Mouse (Mus musculus): ENCODE results near the gene Tfap4. TPM values are rescaled to one million over a fixed set of nuclear protein-coding genes. Genes with fewer than 3 reads are reported as not detected.

Tfap4 gene
- polyA plus RNA-seq, 1 experiment from 2014 or later: 11.2 TPM

DNA sequence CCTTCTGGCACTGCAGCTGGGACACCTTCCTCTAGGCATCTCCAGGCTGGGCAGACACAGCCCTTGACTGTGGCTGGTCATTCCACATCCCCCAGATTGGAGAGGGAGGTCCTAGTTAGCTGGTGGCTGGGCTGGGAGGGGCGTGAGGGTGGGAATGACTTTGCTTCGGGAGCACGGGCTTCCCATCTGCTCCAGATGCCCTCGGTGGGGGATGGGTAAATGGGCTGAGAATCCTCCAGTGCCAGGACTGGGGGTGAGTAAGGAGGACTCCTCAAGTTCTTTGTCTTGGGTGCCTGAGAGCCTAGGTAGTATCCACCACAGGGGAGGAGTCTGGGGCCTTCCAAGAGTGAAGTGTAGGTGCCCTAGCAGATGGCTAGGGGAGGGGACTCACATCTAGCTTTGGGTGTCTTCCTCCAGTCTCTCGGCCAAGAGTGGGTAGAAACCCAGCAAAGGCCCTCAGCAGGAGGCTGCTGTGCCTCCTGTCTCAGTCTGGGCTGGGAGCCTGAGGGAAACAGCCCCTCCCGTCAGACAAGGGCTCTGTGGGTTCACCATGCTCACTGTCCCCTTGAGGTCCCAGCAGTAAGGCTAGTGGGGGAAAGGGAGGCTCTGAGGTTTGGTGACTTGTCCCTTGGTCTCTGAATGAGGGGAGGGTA, 39.4 kb upstream of the Tfap4 start:
- H3K4me1 ChIP-seq (replicated peaks): peaks cover 88% of the 10 kb centered on the region

DNA sequence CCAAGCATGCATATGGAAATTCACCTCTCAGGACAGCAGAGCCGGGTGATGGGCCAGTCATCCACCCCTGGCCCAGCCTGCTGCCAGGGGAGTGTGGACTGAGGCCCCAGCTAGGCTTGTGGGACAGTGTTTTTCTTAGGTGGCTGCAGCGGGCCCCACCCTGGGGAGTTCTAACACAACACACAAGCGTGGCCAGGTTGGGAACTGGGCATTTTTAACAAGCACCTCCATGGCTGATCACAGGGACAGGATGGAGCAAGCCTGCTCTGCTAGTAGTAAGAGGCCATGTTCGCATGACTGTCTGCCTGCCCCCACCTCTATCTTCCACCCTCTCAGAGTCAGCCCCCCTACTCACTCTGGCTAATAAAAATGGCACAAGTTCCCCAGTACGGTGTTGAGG, 38.4 kb upstream of the Tfap4 start:
- Histone ChIP-seq H3K4me3 (replicated peaks) (no peak overlapping the region), H3K9ac (replicated peaks) (peak overlapping the region; percentile 45; the same call in 1 of the 2 replicates), H3K9me3 (no peaks in the 10 kb centered on the region), H3K4me2 (replicated peaks) (peak overlapping the region; percentile 94), H3K27ac (peak overlapping the region; percentile 69), H3K27me3 (no peaks in the 10 kb centered on the region), H3K36me3 (no peaks in the 10 kb centered on the region), H3K4me1 (replicated peaks) (peaks cover 88% of the 10 kb centered on the region)
- 71% methylated on average over 5 of the region's 5 CpGs for WGBS
- ATAC-seq: no peak

More for the DNA sequence above, 39.4 kb upstream of the Tfap4 start:
- no peaks in the 10 kb centered on the region for H3K27me3 ChIP-seq
- H3K4me2 ChIP-seq (replicated peaks): peak overlapping the region; percentile 33
- H3K4me3 ChIP-seq (replicated peaks): no peak overlapping the region; the same call in 1 of the 2 replicates
- peak overlapping the region; percentile 45 for H3K9ac ChIP-seq (replicated peaks)
- peak overlapping the region; percentile 69 for H3K27ac ChIP-seq
- no peaks in the 10 kb centered on the region for H3K36me3 ChIP-seq
- no peaks in the 10 kb centered on the region for H3K9me3 ChIP-seq
- ATAC-seq: no peak
- 26% methylated on average over 6 of the region's 6 CpGs for WGBS

DNA sequence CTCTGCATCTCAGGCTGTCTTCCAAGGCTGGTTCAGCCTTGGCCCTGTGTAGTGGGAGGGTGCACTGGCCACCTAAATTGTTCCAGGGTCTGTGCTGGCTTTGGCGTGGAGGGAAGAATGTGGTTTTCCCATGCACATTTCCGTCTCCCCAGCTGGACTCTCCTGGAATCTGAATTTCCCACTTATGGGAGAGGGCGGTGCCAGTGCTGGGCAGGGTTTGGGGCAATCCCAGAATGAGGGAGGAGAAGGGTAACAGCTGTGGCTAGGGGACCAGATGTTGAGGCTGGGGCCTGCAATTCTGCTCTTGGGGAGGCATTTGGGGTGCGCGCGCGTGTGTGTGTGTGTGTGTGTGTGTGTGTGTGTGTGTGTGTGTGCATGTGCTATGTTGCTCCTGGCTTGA, 37.6 kb upstream of the Tfap4 start:
- Histone ChIP-seq H3K36me3 (no peaks in the 10 kb centered on the region), H3K9ac (replicated peaks) (peak overlapping the region; percentile 45; the same call in 1 of the 2 replicates), H3K27ac (peak overlapping the region; percentile 69), H3K27me3 (no peaks in the 10 kb centered on the region), H3K4me1 (replicated peaks) (peaks cover 88% of the 10 kb centered on the region), H3K9me3 (no peaks in the 10 kb centered on the region), H3K4me3 (replicated peaks) (peak overlapping the region; percentile 83), H3K4me2 (replicated peaks) (peak overlapping the region; percentile 94)
- ATAC-seq: no peak
- WGBS: 57% methylated on average over 7 of the region's 7 CpGs

DNA sequence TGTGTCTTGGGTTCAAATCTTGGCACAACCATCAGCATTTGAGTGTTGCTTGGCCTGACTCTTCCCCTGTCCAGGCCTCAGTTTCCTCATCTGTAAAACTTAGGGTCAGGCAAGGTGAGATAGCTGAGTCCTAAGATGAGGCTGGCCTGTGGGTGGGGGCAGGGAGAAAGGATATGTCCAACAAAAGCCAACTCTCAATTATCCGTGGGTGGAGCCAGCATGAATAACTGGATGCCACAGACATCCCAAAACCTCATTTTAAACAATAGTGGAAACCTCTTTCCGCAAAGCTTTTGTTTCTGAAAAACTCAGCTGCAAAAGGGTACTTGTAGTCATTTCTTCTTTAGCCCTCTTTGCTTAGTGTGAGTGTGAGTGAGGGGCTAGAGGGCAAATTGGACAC, 37.2 kb upstream of the Tfap4 start:
- peak overlapping the region; percentile 98; the same call in 1 of the 2 replicates for H3K27ac ChIP-seq
- H3K4me3 ChIP-seq (replicated peaks): peak overlapping the region; percentile 83
- H3K9me3 ChIP-seq: no peaks in the 10 kb centered on the region
- H3K27me3 ChIP-seq: no peaks in the 10 kb centered on the region
- peaks cover 88% of the 10 kb centered on the region for H3K4me1 ChIP-seq (replicated peaks)
- peak overlapping the region; percentile 94 for H3K4me2 ChIP-seq (replicated peaks)
- no peaks in the 10 kb centered on the region for H3K36me3 ChIP-seq
- WGBS: 33% methylated on average over 2 of the region's 2 CpGs
- H3K9ac ChIP-seq (replicated peaks): peak overlapping the region; percentile 95; the same call in 1 of the 2 replicates
- no peak for ATAC-seq

DNA sequence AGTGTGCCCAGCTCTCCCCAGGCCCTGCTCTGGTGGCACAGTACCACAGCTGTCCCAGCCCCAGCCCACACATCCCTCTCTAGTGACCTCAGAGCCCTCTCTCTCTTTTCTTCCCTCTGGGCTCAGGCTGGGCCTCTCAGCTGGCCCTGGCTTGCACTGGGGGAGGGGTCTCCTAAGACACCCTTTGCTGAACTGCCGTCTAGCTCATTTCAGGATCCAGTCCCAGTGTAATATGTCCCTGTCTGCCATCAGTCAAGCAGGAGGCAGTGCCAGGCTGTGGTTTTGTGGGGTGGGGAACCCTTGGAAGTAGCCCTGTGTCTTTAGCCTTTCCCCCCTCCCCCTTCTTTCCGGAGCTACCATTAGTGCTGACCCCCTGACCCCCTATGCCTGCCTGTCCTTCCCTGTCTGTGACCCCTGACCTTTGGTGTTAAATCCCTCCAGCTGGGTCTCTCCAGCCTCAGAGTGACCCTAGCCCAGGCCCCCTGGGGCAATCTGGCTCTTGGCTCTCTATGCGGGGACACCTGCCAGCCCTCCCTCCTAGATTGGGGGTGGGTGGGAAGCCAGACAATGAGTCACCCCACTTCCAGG, 36.6 kb upstream of the Tfap4 start:
- no peaks in the 10 kb centered on the region for H3K36me3 ChIP-seq
- H3K27ac ChIP-seq: peak overlapping the region; percentile 98
- no peaks in the 10 kb centered on the region for H3K9me3 ChIP-seq
- H3K4me3 ChIP-seq (replicated peaks): peak overlapping the region; percentile 83
- H3K4me2 ChIP-seq (replicated peaks): peak overlapping the region; percentile 94
- ATAC-seq: no peak; the same call in 1 of the 2 replicates
- no peaks in the 10 kb centered on the region for H3K27me3 ChIP-seq
- 9% methylated on average over 3 of the region's 3 CpGs for WGBS
- H3K9ac ChIP-seq (replicated peaks): peak overlapping the region; percentile 95
- H3K4me1 ChIP-seq (replicated peaks): peaks cover 83% of the 10 kb centered on the region

DNA sequence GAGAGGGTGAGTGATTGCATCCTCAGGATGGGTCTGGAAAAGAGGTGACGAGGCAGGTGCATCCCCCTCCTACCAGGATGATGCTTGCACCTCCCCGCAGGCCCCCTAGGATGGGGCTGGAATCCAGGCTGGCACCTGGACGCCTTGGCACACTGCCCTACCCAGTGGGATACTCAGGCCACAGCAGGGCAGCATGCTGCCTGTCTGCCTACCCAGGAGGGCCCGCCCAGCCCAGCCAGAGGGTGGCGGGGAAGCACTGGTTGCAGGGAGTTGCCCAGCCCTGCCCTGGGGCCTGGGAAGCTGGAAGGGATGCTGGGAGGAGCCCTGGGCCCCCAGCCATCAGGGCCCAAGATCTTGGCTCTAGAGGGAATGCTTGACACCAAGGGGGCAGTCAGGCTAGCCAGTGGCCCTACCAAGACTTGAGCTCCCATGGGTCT, 35.9 kb upstream of the Tfap4 start:
- peak overlapping the region; percentile 95 for H3K9ac ChIP-seq (replicated peaks)
- H3K4me1 ChIP-seq (replicated peaks): peaks cover 76% of the 10 kb centered on the region
- peaks cover 3% of the 10 kb centered on the region for H3K36me3 ChIP-seq
- H3K27me3 ChIP-seq: no peaks in the 10 kb centered on the region
- H3K4me3 ChIP-seq (replicated peaks): peak overlapping the region; percentile 83
- H3K27ac ChIP-seq: peak overlapping the region; percentile 98
- no peaks in the 10 kb centered on the region for H3K9me3 ChIP-seq
- peak overlapping the region; percentile 94 for H3K4me2 ChIP-seq (replicated peaks)
- peak; percentile 22 for ATAC-seq
- WGBS: 0% methylated on average over 5 of the region's 5 CpGs

DNA sequence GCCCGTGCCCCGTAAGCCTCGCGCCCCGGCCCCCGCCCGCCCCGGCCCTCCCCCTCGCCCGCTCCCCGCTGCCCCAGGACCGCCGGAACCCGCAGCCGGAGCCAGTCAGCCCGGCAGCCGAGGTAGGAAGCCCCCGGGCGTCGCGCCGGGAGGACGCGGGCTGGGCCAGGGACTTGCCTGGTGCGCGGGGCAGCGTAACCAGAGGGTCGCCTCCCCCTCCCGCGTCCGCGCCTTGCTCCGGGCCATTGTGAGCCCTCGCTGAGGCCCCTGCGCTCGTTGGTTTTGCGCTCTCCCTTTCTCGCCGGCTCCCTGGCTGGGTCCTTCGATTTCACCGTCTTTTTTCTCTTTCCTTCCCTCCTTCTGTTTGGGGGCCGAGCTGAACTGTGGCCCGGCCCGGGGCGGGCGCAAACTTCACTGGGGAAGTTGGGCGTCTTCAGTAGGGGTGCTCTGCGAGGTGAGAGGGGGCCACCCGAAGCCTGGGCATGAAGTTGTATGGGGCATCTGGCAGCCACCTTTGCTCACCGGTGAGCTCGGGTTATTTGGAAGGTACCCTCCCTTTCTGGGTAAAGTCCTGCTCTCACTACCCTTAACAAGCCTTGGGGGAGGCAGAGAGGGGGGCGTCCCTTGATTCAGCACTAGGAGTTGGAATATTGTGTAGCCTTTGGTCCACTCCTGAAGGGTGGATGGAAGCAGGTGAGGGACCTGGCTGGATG, 35.3 kb upstream of the Tfap4 start:
- no peaks in the 10 kb centered on the region for H3K27me3 ChIP-seq
- H3K4me2 ChIP-seq (replicated peaks): peak overlapping the region; percentile 94
- WGBS: under 1% methylated on average over 51 of the region's 52 CpGs
- H3K9ac ChIP-seq (replicated peaks): peak overlapping the region; percentile 95
- peaks cover 71% of the 10 kb centered on the region for H3K4me1 ChIP-seq (replicated peaks)
- peak overlapping the region; percentile 83 for H3K4me3 ChIP-seq (replicated peaks)
- ATAC-seq: peak; percentile 53
- no peaks in the 10 kb centered on the region for H3K9me3 ChIP-seq
- peak overlapping the region; percentile 98 for H3K27ac ChIP-seq
- H3K36me3 ChIP-seq: peaks cover 7% of the 10 kb centered on the region

DNA sequence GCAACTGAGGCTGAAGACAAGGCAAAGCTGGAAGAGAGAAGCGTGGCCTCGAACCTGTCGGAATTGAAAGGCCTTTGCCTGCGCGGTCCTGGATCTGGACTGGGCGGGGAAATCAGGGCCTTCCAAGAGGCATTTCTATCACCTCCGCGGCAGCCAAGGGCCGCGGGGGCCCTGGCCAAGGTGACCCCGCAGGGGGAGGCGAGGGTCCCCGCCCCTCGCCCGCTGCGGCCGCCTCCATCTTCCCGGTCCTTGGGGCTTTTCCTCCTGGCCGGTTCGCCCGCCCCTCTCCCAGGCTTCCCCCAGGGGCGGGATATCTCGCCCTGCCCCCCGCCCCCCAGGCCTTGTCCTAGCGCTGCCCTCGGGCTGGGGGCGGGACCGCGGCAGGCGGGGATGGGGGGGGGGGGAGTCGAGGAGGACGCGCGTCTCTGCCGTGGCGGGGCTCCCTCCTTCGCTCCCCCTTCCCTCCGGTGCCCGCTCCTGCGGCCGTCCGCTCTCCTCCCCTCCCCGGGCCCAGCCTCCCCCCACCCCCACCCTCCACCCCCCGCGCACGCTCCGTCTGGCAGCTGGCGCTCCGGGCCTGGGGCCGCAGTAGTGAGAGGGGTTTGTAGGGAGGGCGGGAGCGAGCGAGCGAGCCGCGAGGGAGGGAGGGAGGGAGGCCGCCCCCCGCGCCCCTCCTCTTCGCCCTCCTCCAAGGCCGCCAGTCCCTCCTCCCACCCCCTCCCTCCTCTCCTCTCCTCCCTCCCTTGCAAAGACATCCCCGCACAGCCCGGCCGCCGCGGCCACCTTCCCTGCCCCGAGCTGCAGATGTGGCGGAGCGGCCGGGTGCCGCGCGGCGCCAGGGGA, 34.5 kb upstream of the Tfap4 start, which contains the start of gene Glis2:
TSS of gene Glis2 (plus strand) at position 743 of the 843 bp plus-strand sequence.
- 0% methylated on average over 30 of the region's 74 CpGs for WGBS
- peak; percentile 87 for ATAC-seq
- H3K4me3 ChIP-seq (replicated peaks): peak within 1 kb of the TSS; percentile 83
- peak within 1 kb of the TSS; percentile 94 for H3K4me2 ChIP-seq (replicated peaks)
- peaks cover 64% of the 10 kb centered on the region for H3K4me1 ChIP-seq (replicated peaks)
- H3K27me3 ChIP-seq: no peaks in the 10 kb centered on the region
- H3K9me3 ChIP-seq: no peaks in the 10 kb centered on the region
- peak within 1 kb of the TSS; percentile 98 for H3K27ac ChIP-seq
- H3K9ac ChIP-seq (replicated peaks): peak within 1 kb of the TSS; percentile 95
- peaks cover 7% of the 10 kb centered on the region for H3K36me3 ChIP-seq

DNA sequence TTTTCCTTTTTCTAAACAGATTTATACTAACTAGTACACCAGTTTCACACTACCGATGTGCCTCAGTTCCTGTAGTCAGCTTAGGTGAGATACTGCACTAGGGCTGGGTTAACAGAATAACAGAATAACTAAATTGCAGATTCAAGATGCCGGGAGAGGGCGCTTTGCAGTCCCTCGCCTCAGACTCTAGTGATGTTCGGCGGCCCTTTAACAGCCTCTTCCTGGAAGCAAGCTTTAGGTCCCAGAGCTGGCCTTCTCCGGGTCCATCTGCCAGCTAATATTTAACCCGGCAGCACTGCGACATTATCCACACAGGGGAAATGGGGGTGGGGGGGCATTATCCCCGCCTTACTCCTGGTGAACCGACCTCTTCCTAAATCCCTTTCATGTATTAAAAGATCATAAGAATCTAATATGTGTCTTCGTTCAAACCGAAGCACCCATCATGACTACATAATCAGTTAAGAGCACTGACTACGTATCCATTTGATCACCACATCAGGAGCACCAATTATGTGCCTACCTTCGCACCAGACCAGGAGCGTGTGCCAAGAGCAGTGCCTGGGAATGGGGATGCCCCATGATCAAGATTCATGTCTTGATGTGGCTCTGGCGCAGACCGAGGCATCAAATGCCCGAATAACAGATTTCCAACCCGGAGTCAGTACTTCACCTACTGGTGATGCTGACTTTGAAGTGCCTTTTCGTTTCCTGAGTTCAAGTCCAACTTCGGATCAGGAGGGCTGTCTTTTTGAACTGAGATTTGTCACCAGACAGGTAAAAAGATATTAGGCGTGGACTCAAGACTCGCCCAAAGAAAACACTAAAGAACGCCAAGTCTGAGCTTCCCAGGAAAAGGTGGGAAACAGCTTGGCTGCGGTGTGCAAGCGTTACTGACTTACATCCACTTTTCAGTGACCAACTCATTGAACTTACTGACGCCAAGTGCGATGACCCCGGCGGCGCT, 33.5 kb upstream of the Tfap4 start:
- Histone ChIP-seq H3K4me3 (replicated peaks) (peak overlapping the region; percentile 83), H3K4me2 (replicated peaks) (peak overlapping the region; percentile 94), H3K9ac (replicated peaks) (peak overlapping the region; percentile 95), H3K4me1 (replicated peaks) (peaks cover 54% of the 10 kb centered on the region), H3K27me3 (no peaks in the 10 kb centered on the region), H3K9me3 (no peaks in the 10 kb centered on the region), H3K36me3 (peaks cover 7% of the 10 kb centered on the region), H3K27ac (peak overlapping the region; percentile 98)
- ATAC-seq: no peak
- 12% methylated on average over 32 of the region's 32 CpGs for WGBS

DNA sequence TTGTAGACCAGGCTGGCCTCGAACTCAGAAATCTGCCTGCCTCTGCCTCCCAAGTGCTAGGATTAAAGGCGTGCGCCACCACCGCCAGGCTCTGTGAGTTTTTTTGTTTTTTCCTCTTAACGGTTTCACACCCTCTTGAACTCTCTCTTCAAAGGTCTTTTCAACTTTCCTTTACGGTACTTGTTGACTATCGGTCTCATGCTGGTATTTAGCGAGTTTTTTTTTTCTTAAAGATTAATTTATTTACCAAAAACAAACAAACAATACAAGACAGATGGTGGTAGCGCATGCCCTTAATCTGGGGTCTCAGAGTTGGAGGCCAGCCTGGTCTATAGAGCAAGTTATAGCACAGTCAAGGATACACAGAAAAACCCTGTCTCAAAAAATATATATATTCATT, 30.6 kb upstream of the Tfap4 start:
- no peak overlapping the region for H3K9ac ChIP-seq (replicated peaks)
- no peak for ATAC-seq
- H3K4me1 ChIP-seq (replicated peaks): peaks cover 44% of the 10 kb centered on the region
- no peak overlapping the region for H3K27ac ChIP-seq
- H3K27me3 ChIP-seq: no peaks in the 10 kb centered on the region
- peaks cover 7% of the 10 kb centered on the region for H3K36me3 ChIP-seq
- H3K4me2 ChIP-seq (replicated peaks): no peak overlapping the region
- no peak overlapping the region for H3K4me3 ChIP-seq (replicated peaks)
- H3K9me3 ChIP-seq: no peaks in the 10 kb centered on the region
- 97% methylated on average over 9 of the region's 9 CpGs for WGBS
